Mouse (Mus musculus) liver, embryonic 18 days (tissue): ENCODE data around the gene AC140267.1. TPM values are rescaled to one million over a fixed set of nuclear protein-coding genes. Genes with fewer than 3 reads are reported as not detected.

Experiments
- polyA plus RNA-seq: library from polyadenylated mRNA; depleted of rRNA; stranded (reverse); fragments of >200 nt; gene quantifications from 2 replicates; pipeline ENCODE4 v1.2.3, GENCODE M21; 2012; rRNA removed

AC140267.1 gene
- not detected in 2 replicates for polyA plus RNA-seq

DNA sequence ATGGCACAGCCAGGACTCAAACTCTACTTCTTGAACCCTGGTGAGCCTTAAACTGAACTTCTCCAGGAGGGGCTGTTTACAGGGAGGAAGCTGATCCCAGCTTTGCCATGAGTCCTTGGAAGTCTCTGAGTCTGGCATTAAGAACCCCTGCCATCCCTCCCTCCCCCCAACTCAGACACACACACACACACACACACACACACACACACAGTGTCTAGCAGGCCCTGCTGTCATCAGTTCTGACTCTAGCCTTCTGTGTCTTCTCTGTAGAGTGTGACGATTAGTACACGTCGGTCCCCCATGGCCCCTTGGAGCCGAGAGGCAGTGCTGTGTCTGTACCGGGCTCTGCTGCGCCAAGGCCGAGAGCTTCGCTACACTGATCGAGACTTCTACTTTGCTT is at the start of gene AC140267.1:
Gene AC140267.1, plus strand, starts transcription at position 301 of the 400 bp plus-strand sequence.

DNA sequence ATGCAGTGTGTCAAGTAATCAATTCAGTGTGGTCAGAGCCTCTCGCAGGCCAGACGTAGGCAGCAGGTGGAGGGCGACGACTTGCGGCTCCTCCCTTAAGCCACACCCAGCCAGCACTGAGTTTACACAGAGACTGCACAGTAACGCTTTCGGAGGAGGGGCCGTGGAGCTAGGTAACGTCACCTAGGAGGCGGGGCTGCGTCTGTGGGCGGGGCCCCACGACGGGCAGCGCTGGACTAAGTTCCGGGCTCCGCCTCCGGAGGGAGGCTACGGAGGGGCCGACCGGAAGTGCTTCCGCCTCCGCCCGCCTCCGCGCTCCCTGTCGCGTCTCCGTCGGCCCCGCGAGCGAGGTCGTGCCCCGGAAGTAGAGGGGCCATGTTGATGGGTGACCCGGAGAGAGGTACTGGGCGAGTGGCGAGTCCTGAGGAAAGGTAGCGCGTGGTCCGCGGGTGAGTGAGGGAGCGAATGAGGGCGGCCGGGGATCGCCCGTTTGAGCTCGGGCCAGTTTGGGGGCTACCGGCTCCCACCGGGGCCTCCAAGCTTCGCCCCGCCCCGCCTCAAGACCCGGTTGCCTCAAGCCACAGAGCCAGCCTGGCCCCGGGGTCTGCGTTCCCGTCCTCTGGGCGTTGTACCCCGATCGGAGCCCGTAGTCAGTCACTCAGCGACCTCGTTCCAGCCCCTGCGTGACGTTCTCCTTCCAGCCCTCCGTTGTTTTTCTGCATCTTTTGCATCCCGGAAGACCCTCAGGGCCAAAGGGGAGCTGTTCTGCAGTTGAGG is 1.7 kb upstream of the AC140267.1 start, which contains the start of gene Mief1:
Gene Mief1, plus strand, starts transcription at position 286 of the 777 bp plus-strand sequence.

DNA sequence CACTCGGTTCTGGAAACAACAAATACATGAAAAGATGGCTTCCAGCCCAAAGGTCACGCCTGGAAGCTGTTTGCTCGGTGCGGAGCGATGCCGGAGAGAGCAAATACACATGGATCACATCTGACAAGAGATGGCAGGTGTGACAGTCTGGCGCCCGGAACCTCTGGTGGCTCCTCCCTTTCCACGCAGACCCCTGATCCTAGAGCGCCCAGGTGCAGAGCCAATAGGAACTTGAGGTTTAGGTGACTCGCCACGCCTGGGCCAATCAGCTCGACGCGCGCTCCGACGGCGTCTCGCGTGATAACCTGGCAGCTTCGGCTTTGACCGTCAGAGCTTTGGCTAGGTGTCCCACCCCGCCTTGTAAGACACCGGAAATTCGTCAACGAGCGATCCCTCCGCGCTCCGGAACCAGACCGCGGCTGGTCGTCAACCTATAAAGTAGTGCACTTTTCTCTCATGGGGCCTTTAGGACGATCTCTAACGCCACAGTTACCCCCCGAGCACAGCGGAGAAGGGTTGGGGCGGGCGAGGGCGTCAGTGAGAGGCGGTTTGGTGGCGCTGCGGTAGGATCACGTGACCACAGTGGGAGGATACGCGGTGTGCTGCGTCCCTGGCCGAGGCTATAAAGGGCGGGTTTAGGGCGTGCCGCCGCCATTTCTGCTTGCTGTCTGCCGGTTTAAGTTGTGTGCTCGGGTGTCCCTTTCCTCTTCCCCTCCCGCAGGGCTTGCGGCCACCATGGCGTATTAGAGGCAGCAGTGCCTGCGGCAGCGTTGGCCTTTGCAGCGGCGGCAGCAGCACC is 19.4 kb downstream of the AC140267.1 start, which contains the start of gene Atf4:
Gene Atf4, plus strand, starts transcription at position 338 of the 799 bp plus-strand sequence.

DNA sequence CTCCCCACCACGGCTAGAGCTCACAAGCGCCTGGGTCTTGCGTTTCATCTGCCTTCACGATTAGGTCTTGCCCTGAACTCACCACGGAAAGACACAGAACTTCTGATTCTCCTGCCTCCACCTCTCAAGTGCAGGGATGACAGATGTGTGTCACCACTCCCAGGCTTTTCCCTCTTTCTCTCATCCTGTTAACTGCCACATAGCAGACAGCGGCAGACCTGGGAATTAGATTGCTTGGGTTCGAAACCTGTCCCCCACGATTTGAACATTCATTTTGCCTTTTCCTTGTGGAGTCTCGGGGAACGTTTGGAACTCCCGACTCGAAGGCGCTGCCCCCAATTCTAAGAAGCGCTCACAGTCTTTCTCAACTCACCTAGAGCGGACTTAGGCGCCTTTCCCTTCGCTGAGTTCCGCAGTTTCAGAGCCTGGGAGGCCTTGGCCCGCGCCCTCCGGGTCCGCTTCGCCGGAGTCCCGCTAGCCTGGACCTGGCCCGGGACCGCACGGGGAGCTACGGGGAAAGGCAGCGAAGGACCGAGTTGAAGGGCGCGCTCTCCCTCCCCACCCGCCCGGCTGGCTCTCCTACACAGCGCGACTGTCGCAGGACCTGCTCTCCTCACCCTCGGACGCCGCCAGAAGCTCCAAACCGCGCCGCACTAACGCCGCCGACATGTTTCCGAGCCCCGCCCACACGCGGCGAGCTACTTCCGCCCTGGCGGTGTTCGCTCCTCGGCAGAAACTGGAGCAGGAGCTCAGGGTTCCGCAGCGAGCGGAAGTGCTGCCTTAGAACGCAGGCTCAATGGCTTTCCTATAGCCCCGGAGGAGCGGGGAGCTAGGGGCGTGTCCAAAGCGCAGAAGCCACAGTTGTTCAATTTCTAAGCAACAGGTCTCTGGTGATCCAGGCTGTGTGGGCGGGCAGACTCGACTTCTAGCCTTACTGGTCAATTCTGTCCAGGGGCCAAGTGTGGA is 28.3 kb downstream of the AC140267.1 start, which contains the start of gene Rps19bp1:
Gene Rps19bp1, minus strand, starts transcription at position 706 of the 966 bp plus-strand sequence.

Other genes starting within 250 kb of the AC140267.1 start
- gene Pdgfb, start 220.9 kb upstream of the AC140267.1 start, polyA plus RNA-seq: 1.7 and 1.8 TPM in 2 replicates
- gene Syngr1, start 144.5 kb upstream of the AC140267.1 start, polyA plus RNA-seq: 8.7 and 8.8 TPM in 2 replicates
- 547 and 625 TPM in 2 replicates for gene Rpl3, start 144.0 kb upstream of the AC140267.1 start, polyA plus RNA-seq
- 7.9 and 9.1 TPM in 2 replicates for gene Tab1, start 102.7 kb upstream of the AC140267.1 start, polyA plus RNA-seq
- 0.50 and 0.60 TPM in 2 replicates for gene Mgat3, start 62.1 kb upstream of the AC140267.1 start, polyA plus RNA-seq
- 4.3 and 4.9 TPM in 2 replicates for gene Mief1, start 1.8 kb upstream of the AC140267.1 start, polyA plus RNA-seq
- 178 and 201 TPM in 2 replicates for gene Atf4, start 19.3 kb downstream of the AC140267.1 start, polyA plus RNA-seq
- 18.3 and 19.5 TPM in 2 replicates for gene Rps19bp1, start 28.5 kb downstream of the AC140267.1 start, polyA plus RNA-seq
- gene Cacna1i, start 51.4 kb downstream of the AC140267.1 start, polyA plus RNA-seq: under 0.01 and 0.01 TPM in 2 replicates